Mouse (Mus musculus): Measurements from ENCODE around the gene Mgat5. TPM values are rescaled to one million over a fixed set of nuclear protein-coding genes. Genes with fewer than 3 reads are reported as not detected.

Mgat5 gene
- polyA plus RNA-seq, 1 experiment from 2014 or later: 8.9 TPM

- peaks cover 4% of the 10 kb centered on the region; the same call in 1 of the 2 replicates for H3K4me1 ChIP-seq (ENCODE audit: control insufficient read depth, insufficient read depth, low read length)
- H3K36me3 ChIP-seq (ENCODE audit: control insufficient read depth, insufficient read depth, low read length): no peaks in the 10 kb centered on the region
- H3K27ac ChIP-seq (ENCODE audit: low read length): no peak overlapping the region
- ATAC-seq (ENCODE audit: insufficient number of reproducible peaks, insufficient read depth, low FRiP score, low read depth): no peak
- H3K4me3 ChIP-seq (ENCODE audit: low read depth, low read length): no peak overlapping the region
- 83% methylated on average over 9 of the region's 9 CpGs for WGBS
- no peaks in the 10 kb centered on the region for H3K9me3 ChIP-seq (ENCODE audit: control insufficient read depth, low read depth, low read length)
- H3K9ac ChIP-seq (replicated peaks; ENCODE audit: low read depth, low read length): no peak overlapping the region
- H3K27me3 ChIP-seq (ENCODE audit: control insufficient read depth, insufficient read depth, low read length): no peaks in the 10 kb centered on the region
- H3K4me2 ChIP-seq (replicated peaks; ENCODE audit: low read depth, low read length): no peak overlapping the region
Measured at GRCm38 (mm10) chr1:127208167-127208566, 3.4 kb downstream of the Mgat5 start.

- H3K4me2 ChIP-seq (replicated peaks; ENCODE audit: low read depth, low read length): no peak overlapping the region
- no peak overlapping the region for H3K4me3 ChIP-seq (ENCODE audit: low read depth, low read length)
- no peaks in the 10 kb centered on the region for H3K27me3 ChIP-seq (ENCODE audit: control insufficient read depth, insufficient read depth, low read length)
- no peak overlapping the region for H3K9ac ChIP-seq (replicated peaks; ENCODE audit: low read depth, low read length)
- 33% methylated on average over 1 of the region's 1 CpGs for WGBS
- H3K36me3 ChIP-seq (ENCODE audit: control insufficient read depth, insufficient read depth, low read length): no peaks in the 10 kb centered on the region
- 0 out of 2 replicates have a peak, but pooled peaks cover 2% of the 10 kb centered on the region for H3K4me1 ChIP-seq (ENCODE audit: control insufficient read depth, insufficient read depth, low read length)
- H3K27ac ChIP-seq (ENCODE audit: low read length): no peak overlapping the region
- no peak for ATAC-seq (ENCODE audit: insufficient number of reproducible peaks, insufficient read depth, low FRiP score, low read depth)
- H3K9me3 ChIP-seq (ENCODE audit: control insufficient read depth, low read depth, low read length): no peaks in the 10 kb centered on the region
Measured at GRCm38 (mm10) chr1:127212812-127213211, 8.0 kb downstream of the Mgat5 start.

- ATAC-seq (ENCODE audit: insufficient number of reproducible peaks, insufficient read depth, low FRiP score, low read depth): no peak
- no peak overlapping the region for H3K4me3 ChIP-seq (ENCODE audit: low read depth, low read length)
- H3K27me3 ChIP-seq (ENCODE audit: control insufficient read depth, insufficient read depth, low read length): no peaks in the 10 kb centered on the region
- 61% methylated on average over 3 of the region's 3 CpGs for WGBS
- H3K4me1 ChIP-seq (ENCODE audit: control insufficient read depth, insufficient read depth, low read length): 0 out of 2 replicates have a peak, but pooled peaks cover 2% of the 10 kb centered on the region
- H3K27ac ChIP-seq (ENCODE audit: low read length): no peak overlapping the region
- no peak overlapping the region for H3K9ac ChIP-seq (replicated peaks; ENCODE audit: low read depth, low read length)
- no peaks in the 10 kb centered on the region for H3K9me3 ChIP-seq (ENCODE audit: control insufficient read depth, low read depth, low read length)
- no peak overlapping the region for H3K4me2 ChIP-seq (replicated peaks; ENCODE audit: low read depth, low read length)
- no peaks in the 10 kb centered on the region for H3K36me3 ChIP-seq (ENCODE audit: control insufficient read depth, insufficient read depth, low read length)
Measured at GRCm38 (mm10) chr1:127213434-127213833, 8.6 kb downstream of the Mgat5 start.

- Histone ChIP-seq H3K4me3 (ENCODE audit: low read depth, low read length) (no peak overlapping the region), H3K27me3 (ENCODE audit: control insufficient read depth, insufficient read depth, low read length) (no peaks in the 10 kb centered on the region), H3K9ac (replicated peaks; ENCODE audit: low read depth, low read length) (no peak overlapping the region), H3K4me1 (ENCODE audit: control insufficient read depth, insufficient read depth, low read length) (0 out of 2 replicates have a peak, but pooled peaks cover 2% of the 10 kb centered on the region), H3K4me2 (replicated peaks; ENCODE audit: low read depth, low read length) (no peak overlapping the region), H3K36me3 (ENCODE audit: control insufficient read depth, insufficient read depth, low read length) (no peaks in the 10 kb centered on the region), H3K27ac (ENCODE audit: low read length) (no peak overlapping the region), H3K9me3 (ENCODE audit: control insufficient read depth, low read depth, low read length) (no peaks in the 10 kb centered on the region)
- WGBS: 89% methylated on average over 8 of the region's 8 CpGs
- ATAC-seq (ENCODE audit: insufficient number of reproducible peaks, insufficient read depth, low FRiP score, low read depth): no peak
Measured at GRCm38 (mm10) chr1:127214585-127215232, 9.9 kb downstream of the Mgat5 start.

GRCm38 (mm10) chr1:127216979-127217378, 12.2 kb downstream of the Mgat5 start:
- Histone ChIP-seq H3K4me1 (ENCODE audit: control insufficient read depth, insufficient read depth, low read length) (0 out of 2 replicates have a peak, but pooled peaks cover 2% of the 10 kb centered on the region), H3K36me3 (ENCODE audit: control insufficient read depth, insufficient read depth, low read length) (no peaks in the 10 kb centered on the region), H3K4me3 (ENCODE audit: low read depth, low read length) (no peak overlapping the region), H3K4me2 (replicated peaks; ENCODE audit: low read depth, low read length) (no peak overlapping the region), H3K9ac (replicated peaks; ENCODE audit: low read depth, low read length) (no peak overlapping the region), H3K27me3 (ENCODE audit: control insufficient read depth, insufficient read depth, low read length) (no peaks in the 10 kb centered on the region), H3K27ac (ENCODE audit: low read length) (no peak overlapping the region), H3K9me3 (ENCODE audit: control insufficient read depth, low read depth, low read length) (no peaks in the 10 kb centered on the region)
- no peak for ATAC-seq (ENCODE audit: insufficient number of reproducible peaks, insufficient read depth, low FRiP score, low read depth)
- 54% methylated on average over 2 of the region's 2 CpGs for WGBS

GRCm38 (mm10) chr1:127217665-127218064, 12.8 kb downstream of the Mgat5 start:
- ATAC-seq (ENCODE audit: insufficient number of reproducible peaks, insufficient read depth, low FRiP score, low read depth): no peak
- no peaks in the 10 kb centered on the region for H3K27me3 ChIP-seq (ENCODE audit: control insufficient read depth, insufficient read depth, low read length)
- no peak overlapping the region for H3K4me2 ChIP-seq (replicated peaks; ENCODE audit: low read depth, low read length)
- no peaks in the 10 kb centered on the region for H3K9me3 ChIP-seq (ENCODE audit: control insufficient read depth, low read depth, low read length)
- no peak overlapping the region for H3K9ac ChIP-seq (replicated peaks; ENCODE audit: low read depth, low read length)
- WGBS: 65% methylated on average over 4 of the region's 4 CpGs
- no peaks in the 10 kb centered on the region for H3K36me3 ChIP-seq (ENCODE audit: control insufficient read depth, insufficient read depth, low read length)
- H3K27ac ChIP-seq (ENCODE audit: low read length): no peak overlapping the region
- no peak overlapping the region for H3K4me3 ChIP-seq (ENCODE audit: low read depth, low read length)
- H3K4me1 ChIP-seq (ENCODE audit: control insufficient read depth, insufficient read depth, low read length): 0 out of 2 replicates have a peak, but pooled peaks cover 2% of the 10 kb centered on the region

- no peak overlapping the region for H3K4me3 ChIP-seq (ENCODE audit: low read depth, low read length)
- no peak for ATAC-seq (ENCODE audit: insufficient number of reproducible peaks, insufficient read depth, low FRiP score, low read depth)
- H3K27ac ChIP-seq (ENCODE audit: low read length): no peak overlapping the region
- H3K36me3 ChIP-seq (ENCODE audit: control insufficient read depth, insufficient read depth, low read length): no peaks in the 10 kb centered on the region
- WGBS: 84% methylated on average over 7 of the region's 7 CpGs
- H3K9me3 ChIP-seq (ENCODE audit: control insufficient read depth, low read depth, low read length): no peaks in the 10 kb centered on the region
- no peak overlapping the region for H3K4me2 ChIP-seq (replicated peaks; ENCODE audit: low read depth, low read length)
- no peak overlapping the region for H3K9ac ChIP-seq (replicated peaks; ENCODE audit: low read depth, low read length)
- no peaks in the 10 kb centered on the region for H3K27me3 ChIP-seq (ENCODE audit: control insufficient read depth, insufficient read depth, low read length)
- H3K4me1 ChIP-seq (ENCODE audit: control insufficient read depth, insufficient read depth, low read length): 0 out of 2 replicates have a peak, but pooled peaks cover 2% of the 10 kb centered on the region
Measured at GRCm38 (mm10) chr1:127218182-127218581, 13.4 kb downstream of the Mgat5 start.

GRCm38 (mm10) chr1:127219161-127219560, 14.3 kb downstream of the Mgat5 start:
- Histone ChIP-seq H3K9ac (replicated peaks; ENCODE audit: low read depth, low read length) (no peak overlapping the region), H3K27ac (ENCODE audit: low read length) (no peak overlapping the region), H3K27me3 (ENCODE audit: control insufficient read depth, insufficient read depth, low read length) (no peaks in the 10 kb centered on the region), H3K4me1 (ENCODE audit: control insufficient read depth, insufficient read depth, low read length) (no peaks in the 10 kb centered on the region), H3K4me3 (ENCODE audit: low read depth, low read length) (no peak overlapping the region), H3K9me3 (ENCODE audit: control insufficient read depth, low read depth, low read length) (no peaks in the 10 kb centered on the region), H3K36me3 (ENCODE audit: control insufficient read depth, insufficient read depth, low read length) (no peaks in the 10 kb centered on the region), H3K4me2 (replicated peaks; ENCODE audit: low read depth, low read length) (no peak overlapping the region)
- WGBS: 82% methylated on average over 4 of the region's 4 CpGs
- ATAC-seq (ENCODE audit: insufficient number of reproducible peaks, insufficient read depth, low FRiP score, low read depth): no peak

- no peaks in the 10 kb centered on the region for H3K4me1 ChIP-seq (ENCODE audit: control insufficient read depth, insufficient read depth, low read length)
- no peaks in the 10 kb centered on the region for H3K36me3 ChIP-seq (ENCODE audit: control insufficient read depth, insufficient read depth, low read length)
- WGBS: 78% methylated on average over 4 of the region's 4 CpGs
- H3K4me3 ChIP-seq (ENCODE audit: low read depth, low read length): no peak overlapping the region
- H3K4me2 ChIP-seq (replicated peaks; ENCODE audit: low read depth, low read length): no peak overlapping the region
- ATAC-seq (ENCODE audit: insufficient number of reproducible peaks, insufficient read depth, low FRiP score, low read depth): no peak
- no peak overlapping the region for H3K9ac ChIP-seq (replicated peaks; ENCODE audit: low read depth, low read length)
- H3K27me3 ChIP-seq (ENCODE audit: control insufficient read depth, insufficient read depth, low read length): no peaks in the 10 kb centered on the region
- no peak overlapping the region for H3K27ac ChIP-seq (ENCODE audit: low read length)
- H3K9me3 ChIP-seq (ENCODE audit: control insufficient read depth, low read depth, low read length): no peaks in the 10 kb centered on the region
Measured at GRCm38 (mm10) chr1:127219621-127220020, 14.8 kb downstream of the Mgat5 start.

Measured in stomach, embryonic 14.5 days (tissue).